Mouse (Mus musculus) forebrain, embryonic 16.5 days (tissue): ENCODE measurements around the gene Gpr12. TPM values are rescaled to one million over a fixed set of nuclear protein-coding genes. Genes with fewer than 3 reads are reported as not detected.

Source experiments
- ATAC-seq: fragments of 200-750 bp; cut with Nextera tagmentation; 2 replicates; pipeline ENCODE4 v1.8.0; 2017; ENCODE audit warnings: mild to moderate bottlenecking, moderate library complexity
- H3K27ac ChIP-seq: fragments of 300-500 bp; sonication (generic); 2 replicates; pipeline ENCODE4 v1.5.1; 2014; ENCODE audit warnings: low read length, control low read depth
- H3K27me3 ChIP-seq: fragments of 300-500 bp; sonication (generic); replicated peaks from 2 replicates; pipeline ENCODE4 v1.6.1; 2014; ENCODE audit warnings: low read length; ENCODE audit not compliant: control insufficient read depth, insufficient read depth
- H3K36me3 ChIP-seq: fragments of 300-500 bp; sonication (generic); 2 replicates; pipeline ENCODE4 v1.6.1; 2014; ENCODE audit not compliant: control insufficient read depth, insufficient read depth
- H3K4me1 ChIP-seq: fragments of 300-500 bp; sonication (generic); replicated peaks from 2 replicates; pipeline ENCODE4 v1.6.1; 2014; ENCODE audit warnings: low read length; ENCODE audit not compliant: control insufficient read depth, insufficient read depth
- H3K4me2 ChIP-seq: fragments of 300-500 bp; sonication (generic); 2 replicates; pipeline ENCODE4 v1.6.1; 2014; ENCODE audit warnings: mild to moderate bottlenecking, low read length, control low read depth
- H3K4me3 ChIP-seq: fragments of 300-500 bp; sonication (generic); replicated peaks from 2 replicates; pipeline ENCODE4 v1.5.1; 2014; ENCODE audit warnings: mild to moderate bottlenecking, low read length, control low read depth
- H3K9ac ChIP-seq: fragments of 300-500 bp; sonication (generic); replicated peaks from 2 replicates; pipeline ENCODE4 v1.6.1; 2014; ENCODE audit warnings: low read depth, low read length, control low read depth
- H3K9me3 ChIP-seq: fragments of 300-500 bp; sonication (generic); 2 replicates; pipeline ENCODE4 v1.6.1; 2016; ENCODE audit warnings: low read length; ENCODE audit not compliant: control insufficient read depth
- WGBS: fragments of 180-500 bp; shearing (Covaris S2); extraction: QIAGEN DNeasy Blood & Tissue Kit; methylation state at CpG from one replicate; pipeline ENCODE4 v1.1.7; 2014; 5-methylcytosine and 5-hydroxymethylcytosine counted together
- polyA plus RNA-seq: library from polyadenylated mRNA; unstranded; fragments of >200 nt; fragmentation: Nextera tagmentation; extraction: Ambion mirVana; gene quantifications from 2 replicates; pipeline ENCODE4 v1.2.1, GENCODE M21; 2015

Gpr12 gene
- 37.0 and 42.5 TPM in 2 replicates for polyA plus RNA-seq

DNA sequence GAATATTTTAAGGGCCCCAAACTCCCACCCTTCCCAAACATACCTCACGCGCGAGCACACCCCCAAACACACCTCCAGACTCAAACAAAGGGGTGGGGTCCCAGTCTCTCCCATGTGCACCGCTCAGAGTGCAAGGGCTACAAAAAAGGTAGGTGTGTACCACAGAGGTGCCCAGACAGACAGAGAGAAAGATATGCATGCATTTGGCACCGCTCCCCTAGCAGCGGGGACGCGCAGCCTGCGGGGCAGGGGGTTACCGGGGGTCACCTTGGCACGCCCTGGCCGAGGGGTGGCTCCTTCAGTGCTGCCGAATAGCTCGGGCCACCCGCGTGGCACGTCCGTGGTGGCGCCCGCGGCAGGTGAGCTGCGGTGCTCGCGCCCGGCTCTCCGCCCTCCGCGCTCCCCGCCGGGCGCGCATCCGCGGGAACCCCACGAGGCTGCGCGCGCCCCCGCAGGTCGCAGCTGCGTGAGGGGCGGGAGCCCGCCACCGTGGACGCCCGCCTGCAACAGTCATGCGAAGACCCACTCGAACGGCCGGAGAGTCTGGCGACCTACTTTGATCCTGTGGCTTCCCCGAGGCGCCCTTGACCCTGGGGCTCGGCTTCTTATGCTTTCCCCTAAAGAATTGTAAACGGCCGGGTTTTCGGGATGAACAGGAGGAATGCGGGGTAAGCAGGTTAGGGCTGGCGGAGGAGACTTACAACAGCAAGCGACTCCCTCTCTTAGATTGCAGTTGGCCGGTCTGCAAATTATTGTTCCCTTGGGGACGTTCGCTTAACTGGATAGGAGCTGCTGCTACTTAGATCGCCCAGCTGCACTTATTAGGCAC is at the start of gene Gpr12:
Gene Gpr12 (minus strand): TSS at position 762 of the 829 bp plus-strand sequence.
- peak within 1 kb of the TSS; percentile 11 for H3K27ac ChIP-seq
- WGBS, result under 1% methylated on average over 64 of the region's 64 CpGs

DNA sequence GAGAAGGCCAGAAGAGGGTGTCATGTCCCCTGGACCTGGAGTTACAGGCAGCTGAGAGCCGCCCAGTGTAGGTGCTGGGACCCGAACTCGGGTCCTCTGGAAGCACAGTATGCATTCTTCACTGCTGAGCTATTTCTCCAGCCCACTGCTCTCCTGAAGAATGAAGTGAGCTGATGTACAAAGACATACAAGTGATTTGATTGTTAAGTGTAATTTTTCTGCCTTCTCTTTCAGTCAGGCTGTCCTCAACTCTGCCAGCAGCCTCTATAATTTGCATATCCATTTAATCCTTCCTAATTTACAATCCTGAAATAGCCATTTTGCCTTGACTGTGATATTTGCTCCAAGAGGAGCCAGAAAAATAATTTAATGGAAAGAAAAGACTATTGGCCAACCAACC is 46.6 kb upstream of the Gpr12 start:
- peak; percentile 60 for ATAC-seq
- no peak overlapping the region for H3K4me3 ChIP-seq
- peak overlapping the region; percentile 43 for H3K27ac ChIP-seq
- WGBS, result 68% methylated on average over 3 of the region's 3 CpGs
- no peak overlapping the region for H3K9ac ChIP-seq
- H3K4me1 ChIP-seq, result peaks cover 25% of the 10 kb centered on the region
- no peaks in the 10 kb centered on the region for H3K9me3 ChIP-seq
- H3K36me3 ChIP-seq, result no peaks in the 10 kb centered on the region
- H3K4me2 ChIP-seq, result no peak overlapping the region
- no peaks in the 10 kb centered on the region for H3K27me3 ChIP-seq

More for the DNA sequence above, at the start of gene Gpr12:
- Histone ChIP-seq H3K27me3 (peaks cover 20% of the 10 kb centered on the region), H3K9ac (peak within 1 kb of the TSS; percentile 86), H3K4me2 (peak within 1 kb of the TSS; percentile 82), H3K4me3 (peak within 1 kb of the TSS; percentile 69), H3K36me3 (no peaks in the 10 kb centered on the region), H3K9me3 (no peaks in the 10 kb centered on the region), H3K4me1 (peaks cover 9% of the 10 kb centered on the region)
- ATAC-seq, result peak; percentile 78

DNA sequence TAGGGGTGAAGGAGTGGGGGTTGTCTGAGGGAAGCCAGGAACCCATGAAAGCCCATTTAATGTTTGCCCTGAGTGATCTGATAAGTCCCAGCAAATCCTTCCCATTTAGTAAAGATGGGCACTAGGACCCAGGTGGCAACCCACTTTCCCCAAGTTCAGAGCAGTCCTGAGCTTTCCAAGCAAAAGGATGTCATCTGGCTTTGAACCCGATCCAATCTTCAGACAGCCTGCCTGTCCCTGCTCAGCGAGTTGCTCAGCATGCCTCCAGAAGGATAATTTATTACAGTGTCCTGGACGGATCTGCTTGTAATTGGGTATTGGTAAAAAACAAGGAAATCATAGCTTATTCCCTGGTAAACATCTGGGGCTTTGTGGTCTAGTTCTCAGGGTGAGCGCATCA is 45.9 kb upstream of the Gpr12 start:
- ATAC-seq, result peak; percentile 51
- Histone ChIP-seq H3K36me3 (no peaks in the 10 kb centered on the region), H3K9ac (no peak overlapping the region), H3K9me3 (no peaks in the 10 kb centered on the region), H3K27ac (peak overlapping the region; percentile 43; the same call in 1 of the 2 replicates), H3K4me1 (peaks cover 26% of the 10 kb centered on the region), H3K27me3 (no peaks in the 10 kb centered on the region), H3K4me3 (no peak overlapping the region), H3K4me2 (no peak overlapping the region)
- WGBS, result 36% methylated on average over 4 of the region's 4 CpGs

DNA sequence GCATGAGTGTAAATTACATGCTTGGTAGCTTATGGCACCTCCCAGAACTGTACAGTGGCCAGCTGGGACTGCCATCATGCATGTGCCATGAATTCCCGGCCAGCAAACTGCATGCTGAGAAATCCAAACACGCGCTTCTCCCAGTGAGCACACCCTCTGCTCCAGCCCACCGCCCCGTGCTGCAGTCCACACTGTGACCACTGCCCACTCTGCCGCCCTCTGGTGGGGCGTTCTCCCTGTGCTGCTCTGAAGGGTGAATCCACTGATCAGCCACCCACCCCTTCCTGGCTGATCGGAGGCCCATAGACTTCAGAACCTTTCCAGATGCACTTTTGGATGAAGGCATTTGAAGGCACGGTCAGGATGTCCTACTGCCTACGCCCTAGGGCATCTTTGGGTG is 44.6 kb upstream of the Gpr12 start:
- Histone ChIP-seq H3K4me2 (no peak overlapping the region), H3K27me3 (no peaks in the 10 kb centered on the region), H3K36me3 (no peaks in the 10 kb centered on the region), H3K9me3 (no peaks in the 10 kb centered on the region), H3K9ac (no peak overlapping the region), H3K27ac (no peak overlapping the region), H3K4me1 (peaks cover 33% of the 10 kb centered on the region), H3K4me3 (no peak overlapping the region)
- no peak for ATAC-seq
- 70% methylated on average over 10 of the region's 10 CpGs for WGBS

DNA sequence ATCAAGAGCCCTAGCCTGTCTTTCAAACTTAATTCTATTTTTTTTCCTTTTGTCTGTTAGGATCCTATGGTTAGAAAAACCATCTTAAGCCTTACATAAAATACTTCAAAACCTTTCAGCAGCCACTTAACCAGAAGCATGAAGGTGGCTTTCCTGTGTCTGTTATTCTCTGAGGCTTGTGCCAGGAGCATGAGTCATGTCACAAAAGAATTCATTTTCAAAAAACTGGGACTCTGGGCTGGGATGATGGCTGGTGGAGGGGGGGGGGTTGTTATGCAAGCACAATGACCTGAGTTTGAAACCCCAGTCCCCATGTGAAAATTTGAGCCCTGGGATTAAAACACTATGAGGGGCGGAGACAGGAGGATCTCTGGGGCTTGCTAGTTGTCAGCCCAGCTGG is 43.8 kb upstream of the Gpr12 start:
- no peak overlapping the region for H3K27ac ChIP-seq
- H3K27me3 ChIP-seq, result no peaks in the 10 kb centered on the region
- no peak overlapping the region for H3K9ac ChIP-seq
- 96% methylated on average over 1 of the region's 1 CpGs for WGBS
- H3K4me1 ChIP-seq, result peaks cover 33% of the 10 kb centered on the region
- no peak for ATAC-seq
- no peak overlapping the region for H3K4me2 ChIP-seq
- H3K4me3 ChIP-seq, result no peak overlapping the region
- no peaks in the 10 kb centered on the region for H3K9me3 ChIP-seq
- no peaks in the 10 kb centered on the region for H3K36me3 ChIP-seq

DNA sequence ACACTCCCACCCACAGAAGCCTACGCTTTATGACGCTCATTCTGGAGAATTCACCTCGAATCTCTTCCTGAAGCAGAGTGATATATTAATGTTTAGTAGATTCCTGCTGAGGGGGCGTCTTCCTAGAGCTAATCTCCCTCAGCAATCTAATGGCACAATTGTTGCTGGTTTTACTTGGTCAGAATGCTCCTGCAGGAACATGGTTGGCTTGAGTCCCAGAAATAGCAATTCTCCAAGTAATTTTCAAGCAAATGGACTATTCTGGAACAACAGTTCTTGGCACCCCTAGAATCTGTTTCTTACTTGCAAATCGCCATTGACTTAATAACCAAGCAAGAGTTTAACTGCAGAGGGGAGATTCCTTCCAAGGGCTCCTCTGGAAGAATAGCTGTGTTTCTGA is 42.9 kb upstream of the Gpr12 start:
- Histone ChIP-seq H3K4me3 (no peak overlapping the region), H3K4me2 (no peak overlapping the region), H3K4me1 (peaks cover 33% of the 10 kb centered on the region), H3K9me3 (no peaks in the 10 kb centered on the region), H3K27me3 (no peaks in the 10 kb centered on the region), H3K36me3 (no peaks in the 10 kb centered on the region), H3K9ac (no peak overlapping the region), H3K27ac (0 out of 2 replicates have a peak overlapping the region, but pooled peaks have one; percentile 17)
- WGBS, result 32% methylated on average over 5 of the region's 5 CpGs
- ATAC-seq, result no peak

DNA sequence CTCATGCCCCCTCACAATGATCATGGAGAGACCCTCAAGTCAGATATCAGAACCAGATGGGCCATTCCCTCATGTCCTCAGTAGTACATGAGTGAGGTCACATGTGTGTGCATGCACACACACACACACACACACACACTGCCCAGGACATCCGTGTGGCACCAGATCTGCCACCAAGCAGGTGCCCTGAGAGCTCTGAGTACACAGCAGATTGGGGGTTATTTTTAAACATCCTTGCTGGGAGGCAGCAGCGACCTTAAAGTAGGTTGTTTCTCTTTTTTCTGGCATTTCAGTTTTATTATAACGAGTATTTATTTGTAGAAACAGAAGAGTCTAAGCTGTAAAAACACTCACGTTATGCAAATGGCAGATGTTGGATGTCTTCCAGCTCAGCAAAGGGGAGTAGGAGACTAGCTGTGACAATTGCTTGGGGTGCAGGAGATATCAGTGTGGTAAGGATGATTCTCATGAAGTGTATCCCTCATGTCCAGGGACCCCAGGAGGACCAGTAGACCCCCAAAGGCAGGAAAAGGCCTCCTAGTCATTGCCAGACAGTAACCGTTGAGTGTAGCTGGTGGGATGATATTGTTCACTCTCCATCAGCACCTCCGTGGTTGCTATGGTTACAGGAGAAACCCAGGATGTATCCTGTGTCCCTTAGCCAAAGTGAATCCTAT is 40.7 kb upstream of the Gpr12 start:
- Histone ChIP-seq H3K4me2 (no peak overlapping the region), H3K4me1 (peaks cover 22% of the 10 kb centered on the region), H3K27me3 (no peaks in the 10 kb centered on the region), H3K27ac (peak overlapping the region; percentile 21), H3K9ac (no peak overlapping the region), H3K4me3 (no peak overlapping the region), H3K9me3 (no peaks in the 10 kb centered on the region), H3K36me3 (no peaks in the 10 kb centered on the region)
- ATAC-seq, result peak; percentile 49
- 35% methylated on average over 6 of the region's 6 CpGs for WGBS

DNA sequence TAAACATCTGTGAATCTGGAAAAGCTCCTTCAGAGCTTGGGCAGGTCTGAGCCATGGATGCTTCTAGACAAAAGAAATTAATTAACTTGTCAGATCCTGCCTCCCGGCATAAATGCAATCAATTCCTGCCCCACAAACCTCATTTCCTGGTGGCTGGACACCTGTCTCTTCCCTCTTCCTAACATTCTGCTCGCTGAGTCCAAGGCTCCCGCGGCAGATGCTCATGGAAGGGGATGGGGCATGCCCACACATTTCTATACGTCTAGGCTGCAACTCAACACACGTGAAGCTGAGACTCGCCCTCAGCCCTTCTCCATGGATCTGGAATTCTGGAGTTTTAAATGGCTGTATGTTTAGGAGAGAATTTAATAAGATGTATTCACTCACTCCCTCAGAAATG is 26.8 kb upstream of the Gpr12 start:
- no peaks in the 10 kb centered on the region for H3K4me1 ChIP-seq
- H3K27me3 ChIP-seq, result no peaks in the 10 kb centered on the region
- no peaks in the 10 kb centered on the region for H3K9me3 ChIP-seq
- WGBS, result 54% methylated on average over 7 of the region's 7 CpGs
- H3K4me3 ChIP-seq, result no peak overlapping the region
- H3K9ac ChIP-seq, result no peak overlapping the region
- H3K36me3 ChIP-seq, result no peaks in the 10 kb centered on the region
- no peak overlapping the region for H3K27ac ChIP-seq
- no peak for ATAC-seq
- H3K4me2 ChIP-seq, result no peak overlapping the region

DNA sequence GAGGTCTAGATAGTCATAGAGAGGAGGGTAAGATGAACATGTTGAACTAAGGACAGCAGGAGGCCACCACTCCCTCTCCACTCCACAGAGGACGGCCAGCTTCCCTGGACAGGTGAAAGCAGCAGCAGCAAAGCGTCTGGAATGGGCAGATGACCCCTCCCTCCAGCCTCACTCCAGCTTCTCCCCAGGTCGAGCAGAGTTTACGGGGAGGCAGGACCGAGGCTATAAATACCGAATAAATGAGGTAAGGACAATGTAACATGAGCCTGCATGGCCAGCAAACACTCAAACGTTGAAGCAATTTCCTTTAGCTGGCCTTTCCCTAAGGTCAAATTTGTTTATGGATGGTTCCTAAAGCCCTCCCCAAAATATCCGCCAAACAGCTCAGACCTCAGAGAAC is 26.0 kb upstream of the Gpr12 start:
- ATAC-seq, result no peak
- WGBS, result 40% methylated on average over 8 of the region's 8 CpGs
- Histone ChIP-seq H3K27ac (no peak overlapping the region), H3K4me3 (no peak overlapping the region), H3K9me3 (no peaks in the 10 kb centered on the region), H3K4me1 (no peaks in the 10 kb centered on the region), H3K36me3 (no peaks in the 10 kb centered on the region), H3K4me2 (no peak overlapping the region), H3K27me3 (no peaks in the 10 kb centered on the region), H3K9ac (no peak overlapping the region)
